Mouse (Mus musculus) embryonic facial prominence, embryonic 10.5 days (tissue): ENCODE results near the gene Txlnb. TPM values are rescaled to one million over a fixed set of nuclear protein-coding genes. Genes with fewer than 3 reads are reported as not detected.

Experiments used
- polyA plus RNA-seq: library from polyadenylated mRNA; unstranded; fragments of >200 nt; fragmentation: Nextera tagmentation; extraction: Ambion mirVana; gene quantifications from 2 replicates; pipeline ENCODE4 v1.2.1, GENCODE M21; 2016

The Txlnb gene
- polyA plus RNA-seq, 1 experiment from 2014 or later, result 0.98 TPM

Other genes with a start within 250 kb of the Txlnb start
- 43.6 and 53.3 TPM in 2 replicates for gene Cited2, start 73.0 kb upstream of the Txlnb start, polyA plus RNA-seq
- 2.7 and 3.5 TPM in 2 replicates for gene Heca, start 151.8 kb downstream of the Txlnb start, polyA plus RNA-seq
- gene Abracl, start 227.1 kb downstream of the Txlnb start, polyA plus RNA-seq, result 163 and 164 TPM in 2 replicates